Mouse (Mus musculus): Measurements from ENCODE around the gene Agpat4. TPM values are rescaled to one million over a fixed set of nuclear protein-coding genes. Genes with fewer than 3 reads are reported as not detected.
A peak's percentile ranks its signal among the peaks of the same experiment; 100 is the strongest.

Agpat4 gene
- total RNA-seq, 2 experiments from 2014 or later, result 70.3 to 73.9 TPM

- no peak for DNase-seq (ENCODE audit: low spot score in 2 of 2)
These were observed 40.9 kb downstream of the Agpat4 start for GRCm38 (mm10) chr17:12159187-12160060.

- DNase-seq (ENCODE audit: low spot score in 2 of 2), result no peak
These were observed 41.5 kb downstream of the Agpat4 start for GRCm38 (mm10) chr17:12160061-12160421.

GRCm38 (mm10) chr17:12160540-12160939 lies 42.0 kb downstream of the Agpat4 start:
- DNase-seq (ENCODE audit: low spot score in 2 of 2), result no peak

GRCm38 (mm10) chr17:12160984-12161764 lies 42.7 kb downstream of the Agpat4 start:
- DNase-seq (ENCODE audit: low spot score in 2 of 2), result no peak

GRCm38 (mm10) chr17:12161877-12162276 lies 43.4 kb downstream of the Agpat4 start:
- no peak for DNase-seq (ENCODE audit: low spot score in 2 of 2)

- DNase-seq (ENCODE audit: low spot score in 2 of 2), result no peak
These were observed 44.3 kb downstream of the Agpat4 start for GRCm38 (mm10) chr17:12162824-12163223.

GRCm38 (mm10) chr17:12163403-12163802 lies 44.9 kb downstream of the Agpat4 start:
- DNase-seq (ENCODE audit: low spot score in 2 of 2), result no peak

- peak; percentile 40 to 41 for DNase-seq (ENCODE audit: low spot score in 2 of 2)
These were observed 45.4 kb downstream of the Agpat4 start for GRCm38 (mm10) chr17:12163903-12164302.

- DNase-seq (ENCODE audit: low spot score in 2 of 2), result no peak
These were observed 46.0 kb downstream of the Agpat4 start for GRCm38 (mm10) chr17:12164507-12164906.

- no peak for DNase-seq (ENCODE audit: low spot score in 2 of 2)
These were observed 46.6 kb downstream of the Agpat4 start for GRCm38 (mm10) chr17:12165009-12165695.

- DNase-seq (ENCODE audit: low spot score in 2 of 2), result no peak
These were observed 47.2 kb downstream of the Agpat4 start for GRCm38 (mm10) chr17:12165701-12166100.

- DNase-seq (ENCODE audit: low spot score in 2 of 2), result peak; percentile 34 to 80
These were observed 50.0 kb downstream of the Agpat4 start for GRCm38 (mm10) chr17:12168536-12168935.

GRCm38 (mm10) chr17:12169326-12169836 lies 50.9 kb downstream of the Agpat4 start:
- DNase-seq (ENCODE audit: low spot score in 2 of 2), result no peak

- no peak for DNase-seq (ENCODE audit: low spot score in 2 of 2)
These were observed 52.4 kb downstream of the Agpat4 start for GRCm38 (mm10) chr17:12170791-12171497.

GRCm38 (mm10) chr17:12171666-12172065 lies 53.2 kb downstream of the Agpat4 start:
- DNase-seq (ENCODE audit: low spot score in 2 of 2), result no peak

- DNase-seq (ENCODE audit: low spot score in 2 of 2), result no peak
These were observed 55.7 kb downstream of the Agpat4 start for GRCm38 (mm10) chr17:12174221-12174620.

GRCm38 (mm10) chr17:12174896-12175295 lies 56.4 kb downstream of the Agpat4 start:
- DNase-seq (ENCODE audit: low spot score in 2 of 2), result peak in 1 of 2 experiments; percentile 36

- no peak for DNase-seq (ENCODE audit: low spot score in 2 of 2)
These were observed 57.1 kb downstream of the Agpat4 start for GRCm38 (mm10) chr17:12175626-12176025.

- no peak for DNase-seq (ENCODE audit: low spot score in 2 of 2)
These were observed 60.8 kb downstream of the Agpat4 start for GRCm38 (mm10) chr17:12179339-12179738.

GRCm38 (mm10) chr17:12179766-12180165 lies 61.3 kb downstream of the Agpat4 start:
- DNase-seq (ENCODE audit: low spot score in 2 of 2), result no peak

Measured in layer of hippocampus, postnatal 14 days (tissue).